Mouse (Mus musculus) monocyte, adult 5-6 weeks (primary cell): ENCODE data around the gene Tmprss13. TPM values are rescaled to one million over a fixed set of nuclear protein-coding genes. Genes with fewer than 3 reads are reported as not detected.

Source experiments
- ATAC-seq: fragments of 153-309, 156-312 bp; replicated peaks from 2 replicates; pipeline ENCODE4 v1.8.0; 2017; ENCODE audit warnings: mild to moderate bottlenecking; ENCODE audit not compliant: low TSS enrichment, insufficient number of reproducible peaks, severe bottlenecking, poor library complexity, low FRiP score
- total RNA-seq: library from RNA; stranded (forward); fragments of 200-1000, 200-491, 200-594 nt; gene quantifications from 3 replicates; pipeline ENCODE4 v1.2.3, GENCODE M21; 2017

The Tmprss13 gene
- total RNA-seq, 1 experiment from 2014 or later: not detected

DNA sequence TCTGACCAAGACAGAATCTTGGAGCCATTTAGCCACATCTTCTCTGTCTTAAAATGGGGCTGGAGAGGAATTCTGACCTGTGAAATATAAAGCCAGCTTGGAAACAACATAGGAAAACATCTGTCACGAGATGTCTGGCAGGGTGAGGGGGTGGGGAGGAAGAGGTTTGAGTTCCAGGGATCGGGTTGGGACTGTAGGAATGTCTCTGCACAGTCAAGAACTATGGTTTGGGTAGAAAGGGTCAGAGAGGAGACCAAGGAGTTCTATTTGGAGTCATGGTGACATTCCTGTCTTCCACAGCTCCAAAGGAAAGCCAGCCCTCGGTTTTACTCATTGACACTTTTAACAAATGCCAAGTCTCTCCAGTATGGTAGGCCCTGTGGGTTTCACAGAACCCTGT, 55.0 kb downstream of the Tmprss13 start:
- no peak for ATAC-seq

DNA sequence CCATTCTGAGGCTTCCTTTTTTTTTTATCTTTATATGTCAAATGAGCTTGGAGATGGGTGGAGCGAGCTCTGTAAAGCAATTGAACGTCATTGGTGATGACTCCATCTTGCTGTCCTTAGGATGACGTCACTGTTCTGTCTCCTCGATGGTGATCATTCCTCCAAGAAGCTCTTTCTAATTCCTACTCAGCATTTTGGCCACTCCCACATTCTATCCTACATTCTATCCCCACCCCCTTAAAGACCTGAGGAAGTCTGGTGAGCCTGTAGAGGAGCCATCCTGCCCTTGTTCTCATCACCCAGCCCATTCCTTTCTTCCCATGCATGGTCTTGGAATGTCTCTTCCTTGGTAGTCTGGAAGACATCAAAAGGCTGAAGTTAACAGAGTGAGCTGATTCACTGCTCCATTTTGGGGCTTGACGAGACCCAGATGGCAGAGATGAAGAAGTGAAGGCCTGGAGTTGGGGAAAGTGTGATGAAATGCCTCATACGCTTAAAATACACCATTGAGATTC, 56.1 kb downstream of the Tmprss13 start:
- ATAC-seq: no peak

DNA sequence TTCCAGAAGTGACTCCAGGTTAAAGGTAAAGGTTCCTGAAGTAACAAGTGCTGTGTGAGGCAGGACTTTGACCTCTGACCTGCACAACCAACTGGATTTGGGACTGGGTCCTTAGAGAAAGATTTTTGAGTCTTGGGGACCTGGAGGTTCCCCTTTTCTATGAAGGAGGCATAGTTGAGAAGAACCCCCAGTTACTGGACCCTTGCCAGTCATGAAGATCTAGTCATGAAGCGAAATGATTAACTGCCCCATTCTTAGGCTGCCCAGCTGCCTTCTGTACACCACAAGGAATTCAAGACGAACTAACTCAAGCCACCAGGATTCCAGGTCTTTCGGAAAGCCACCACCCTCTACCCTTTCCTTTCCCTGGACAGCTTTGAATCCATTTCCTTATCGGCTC, 57.5 kb downstream of the Tmprss13 start:
- no peak for ATAC-seq

DNA sequence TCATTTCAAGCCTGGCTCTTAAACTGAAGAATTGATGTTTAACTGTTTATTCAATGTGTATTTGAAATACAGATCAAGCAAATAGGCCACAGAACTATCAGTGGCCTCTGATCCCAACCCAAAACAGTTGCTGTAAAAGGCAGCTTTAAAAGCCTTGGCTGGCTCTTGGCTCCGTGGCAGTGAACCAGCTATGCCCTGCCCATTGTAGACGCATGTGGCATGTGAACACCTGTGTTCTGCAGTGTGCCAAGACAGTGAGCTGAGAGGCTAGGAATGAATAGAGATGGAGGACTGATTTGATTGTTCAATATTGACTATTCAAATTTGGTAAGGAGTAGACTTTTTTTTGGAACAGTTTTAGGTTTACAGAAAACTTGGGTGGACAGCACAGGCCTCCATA, 58.0 kb downstream of the Tmprss13 start:
- no peak for ATAC-seq

DNA sequence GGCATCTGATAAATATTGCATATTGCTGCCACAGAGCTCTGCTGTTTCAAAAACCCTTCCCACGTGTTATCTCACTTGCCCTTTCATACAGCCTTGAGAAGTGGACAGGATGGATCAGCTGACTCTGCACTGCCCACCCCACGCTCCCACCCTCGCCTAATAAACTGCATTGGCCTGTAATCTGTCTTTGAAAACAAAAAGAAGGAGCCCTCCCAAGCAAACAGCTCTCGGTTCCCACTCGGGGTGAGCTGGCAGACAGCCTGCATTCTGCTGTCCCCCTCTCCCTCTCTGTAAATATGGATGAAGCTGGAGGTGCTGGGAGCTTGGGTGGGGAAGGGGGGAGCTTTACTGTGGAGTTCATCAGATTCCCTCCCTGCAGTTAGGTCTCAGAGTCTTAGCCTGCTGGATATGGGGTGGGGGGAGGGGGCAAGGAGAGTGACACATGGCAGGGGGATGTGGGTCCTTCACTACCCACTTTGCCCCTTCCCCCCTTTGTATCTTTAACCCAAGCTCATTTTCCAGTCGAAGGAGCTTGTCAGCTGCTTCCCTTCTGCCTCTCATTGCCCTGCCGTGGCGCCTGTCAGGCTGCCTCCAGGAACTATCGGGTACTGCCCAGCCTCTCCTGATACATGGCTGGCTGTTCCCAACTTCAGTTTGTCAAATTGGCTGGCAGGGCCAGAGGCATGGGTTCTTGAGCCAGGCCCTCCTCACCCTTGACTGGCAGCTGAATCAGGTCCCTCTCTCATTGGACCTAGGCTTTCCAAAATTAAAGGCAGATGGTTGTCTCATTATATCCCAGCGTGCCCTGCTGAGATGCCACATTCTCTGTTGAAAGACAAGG, 61.7 kb downstream of the Tmprss13 start:
- ATAC-seq: no peak

DNA sequence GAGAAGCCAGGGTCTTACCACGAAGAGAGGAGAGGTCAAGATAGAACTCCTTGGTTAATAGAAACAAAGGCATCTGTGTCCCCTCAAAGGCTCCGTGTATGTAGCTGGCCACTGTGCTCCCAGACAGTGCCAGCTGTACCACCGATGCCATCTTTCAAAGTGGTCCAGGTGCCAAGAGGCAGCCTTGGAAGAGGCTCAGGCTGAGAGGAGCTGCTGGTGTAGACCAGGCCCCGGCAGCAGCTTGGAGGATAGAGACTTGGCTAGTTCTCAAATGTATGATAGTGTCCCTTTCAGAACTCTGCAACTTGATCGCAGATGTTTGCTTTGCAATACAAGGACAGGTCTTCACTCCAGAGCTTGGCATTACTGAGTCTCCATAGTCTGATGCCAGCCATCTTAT, 63.4 kb downstream of the Tmprss13 start:
- no peak for ATAC-seq

DNA sequence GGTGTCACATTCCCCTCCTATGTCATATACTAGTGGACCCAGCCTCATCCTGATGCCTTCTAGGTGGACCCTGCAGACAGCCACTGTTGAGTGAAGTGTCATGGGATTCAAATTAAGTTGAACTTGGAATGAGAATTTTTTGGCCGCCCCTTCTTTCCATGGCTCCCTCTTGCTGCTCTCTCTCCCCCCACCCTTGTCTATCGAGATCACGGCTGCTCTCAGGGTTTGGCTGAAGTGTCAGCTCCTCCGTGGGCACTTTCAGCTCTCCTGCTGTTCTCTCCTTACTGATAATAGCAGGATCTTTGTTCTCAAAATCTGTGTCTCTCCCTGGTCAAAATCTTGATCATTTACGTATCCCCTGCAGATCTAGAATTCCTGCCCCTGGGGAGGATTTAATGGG, 63.9 kb downstream of the Tmprss13 start:
- ATAC-seq: no peak

DNA sequence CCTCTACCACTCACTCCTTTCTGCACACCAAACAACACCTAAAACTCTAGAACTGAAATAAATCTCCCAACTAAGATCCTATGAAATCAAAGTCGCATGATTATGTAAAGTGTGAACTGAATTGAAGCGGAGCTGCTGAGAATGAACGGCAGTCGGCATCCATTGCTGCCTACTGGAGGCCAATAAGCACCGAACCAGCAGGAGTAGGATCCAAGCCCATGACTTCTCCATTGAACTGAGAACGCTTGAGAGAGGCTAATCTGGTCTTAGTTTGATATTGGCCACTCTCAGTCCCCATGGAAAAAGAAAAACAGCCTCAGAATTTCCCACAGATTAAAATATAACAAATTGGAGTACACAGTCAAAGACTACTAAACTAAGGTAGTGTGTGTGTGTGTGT, 65.0 kb downstream of the Tmprss13 start:
- ATAC-seq: no peak

DNA sequence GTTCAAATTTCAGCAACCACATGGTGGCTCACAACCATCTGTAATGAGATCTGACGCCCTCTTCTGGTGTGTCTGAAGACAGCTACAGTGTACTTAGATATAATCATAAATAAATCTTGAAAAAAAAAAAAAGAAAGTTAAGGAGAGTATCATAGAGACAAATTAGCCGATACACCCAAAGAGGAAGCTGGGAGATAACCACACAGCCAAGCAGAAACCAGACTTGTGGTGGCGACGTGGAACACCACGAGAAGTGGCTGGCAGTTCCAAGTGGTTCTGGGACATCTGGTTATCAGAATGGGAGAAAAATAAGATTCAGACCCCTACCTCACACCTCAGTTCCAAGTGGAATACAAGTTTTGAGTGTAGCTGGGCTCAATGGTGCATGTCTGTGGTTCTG, 67.8 kb downstream of the Tmprss13 start:
- ATAC-seq: no peak

DNA sequence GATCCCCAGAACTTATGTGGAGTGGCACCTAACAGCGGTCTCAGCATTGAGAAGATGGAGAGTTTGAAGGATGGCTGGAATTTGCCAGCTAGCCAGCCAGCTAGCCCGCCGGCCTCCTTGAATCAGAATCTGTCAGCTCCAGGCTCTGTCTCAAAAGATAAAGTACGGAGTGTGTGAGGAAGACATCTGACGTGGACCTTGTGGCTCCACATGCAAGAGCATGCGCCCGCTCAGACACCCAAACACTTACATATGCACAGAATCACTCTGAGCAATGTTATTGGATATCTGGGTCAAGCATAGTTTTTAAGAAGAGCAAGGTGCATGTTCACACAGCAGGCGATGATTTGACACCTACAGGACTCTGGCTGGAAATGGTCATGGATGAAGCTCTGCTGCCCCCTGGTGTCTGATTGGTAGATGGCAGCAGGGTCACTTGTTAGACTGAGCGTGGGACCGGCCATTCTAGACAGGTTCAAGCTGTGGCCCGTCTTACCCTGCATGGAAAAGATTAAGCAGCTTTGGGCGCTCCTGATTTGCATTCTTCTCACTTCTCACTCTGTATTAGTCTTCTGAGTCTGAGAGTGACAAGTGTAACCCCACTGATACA, 69.6 kb downstream of the Tmprss13 start:
- peak; percentile 90 for ATAC-seq

DNA sequence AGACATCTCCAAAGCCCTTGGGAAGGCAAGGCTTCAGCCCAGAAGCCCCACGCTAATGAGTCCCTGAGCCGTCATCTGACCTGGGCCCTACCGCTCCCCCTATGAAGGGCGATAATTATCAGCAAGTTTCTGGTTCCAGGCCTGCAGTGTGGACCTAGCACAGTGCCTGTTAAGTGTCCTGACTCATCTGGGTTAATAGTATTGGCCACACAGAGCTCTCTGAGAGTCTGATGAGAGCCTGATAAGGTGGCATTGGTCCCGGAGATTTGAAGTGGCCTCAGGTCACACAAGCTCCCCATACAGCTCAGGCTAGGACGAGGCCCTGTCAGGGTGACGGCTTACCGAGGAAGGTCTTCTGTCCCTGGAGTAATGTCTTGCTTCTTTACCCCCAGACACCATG, 70.7 kb downstream of the Tmprss13 start:
- no peak for ATAC-seq

DNA sequence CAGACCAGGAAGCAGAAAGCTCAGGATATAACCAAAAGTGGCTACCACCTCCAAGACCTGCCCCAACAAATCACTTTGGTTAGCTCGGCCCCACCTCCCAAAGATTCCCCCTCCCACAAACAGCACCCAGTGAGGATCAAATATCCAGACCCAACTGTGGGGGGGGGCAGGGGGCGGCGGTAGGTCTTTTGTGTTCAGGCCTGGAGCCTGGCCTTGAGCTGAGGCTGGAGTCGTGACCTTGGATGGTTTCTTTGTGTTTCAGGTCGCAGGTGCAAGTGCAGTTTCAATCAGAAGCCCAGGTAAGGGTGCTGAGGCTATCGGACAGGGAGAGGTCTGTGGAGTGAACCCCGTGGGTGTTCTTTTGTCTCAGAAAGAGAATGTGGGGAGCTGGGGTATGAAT, 72.4 kb downstream of the Tmprss13 start:
- ATAC-seq: no peak

DNA sequence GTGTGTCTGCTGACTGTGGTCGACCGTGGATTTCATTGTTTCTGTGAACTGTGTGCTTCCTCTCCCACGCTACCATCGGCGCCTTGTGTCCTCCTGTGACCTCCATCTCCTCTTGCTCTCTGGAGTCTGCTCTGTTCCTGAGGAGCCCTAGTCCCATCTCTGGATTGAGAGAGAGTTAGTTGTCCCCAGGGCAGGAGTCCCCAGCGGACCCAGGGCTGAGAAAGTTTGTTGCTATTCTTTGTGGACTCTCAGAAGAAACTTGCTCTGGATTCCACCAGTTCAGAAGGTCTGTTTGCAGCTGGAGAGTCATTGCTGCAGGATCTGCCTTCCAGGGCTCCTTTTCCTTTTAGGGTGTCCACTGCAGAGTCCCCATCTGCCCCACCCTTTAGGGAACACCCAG, 76.3 kb downstream of the Tmprss13 start:
- no peak for ATAC-seq

DNA sequence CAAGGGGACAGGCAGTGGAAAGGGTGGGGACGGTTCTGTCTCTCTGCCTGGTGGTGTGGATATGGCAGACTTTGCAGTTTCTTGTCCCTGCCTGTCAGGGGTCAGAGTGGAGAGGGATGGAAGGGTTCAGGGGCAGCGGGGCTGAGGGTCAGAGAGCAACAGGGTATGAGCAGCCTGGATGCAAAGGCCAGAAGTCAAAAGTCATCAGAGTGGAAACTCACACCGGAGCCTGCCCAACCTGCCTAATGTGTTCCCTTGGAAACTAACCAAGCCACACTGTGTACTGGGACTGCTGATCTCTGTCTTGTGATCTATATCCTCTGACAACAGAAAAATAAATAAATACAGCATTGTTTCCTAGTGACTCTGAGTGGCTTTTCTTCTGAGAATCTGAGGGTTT, 76.9 kb downstream of the Tmprss13 start:
- no peak for ATAC-seq

Other genes starting within 250 kb of the Tmprss13 start
- 3.2 to 7.0 TPM (median 5.8 TPM) in 3 replicates for gene Jaml, start 239.9 kb upstream of the Tmprss13 start, total RNA-seq
- gene Scn2b, start 201.3 kb upstream of the Tmprss13 start, total RNA-seq: 0.58 to 0.67 TPM in 2 of 3 replicates, not detected in the other
- not detected in 3 replicates for gene Scn4b, start 180.7 kb upstream of the Tmprss13 start, total RNA-seq
- gene BC049352, start 137.1 kb upstream of the Tmprss13 start, total RNA-seq: 1.7 to 7.5 TPM (median 4.2 TPM) in 3 replicates
- not detected in 3 replicates for gene Tmprss4, start 115.0 kb upstream of the Tmprss13 start, total RNA-seq
- gene Il10ra, start 50.0 kb upstream of the Tmprss13 start, total RNA-seq: 358 to 411 TPM (median 369 TPM) in 3 replicates
- gene Fxyd6, start 51.1 kb downstream of the Tmprss13 start, total RNA-seq: not detected in 3 replicates
- not detected in 3 replicates for gene Fxyd2, start 80.6 kb downstream of the Tmprss13 start, total RNA-seq
- not detected in 3 replicates for gene Dscaml1, start 107.5 kb downstream of the Tmprss13 start, total RNA-seq